In the genomic region with DNA sequence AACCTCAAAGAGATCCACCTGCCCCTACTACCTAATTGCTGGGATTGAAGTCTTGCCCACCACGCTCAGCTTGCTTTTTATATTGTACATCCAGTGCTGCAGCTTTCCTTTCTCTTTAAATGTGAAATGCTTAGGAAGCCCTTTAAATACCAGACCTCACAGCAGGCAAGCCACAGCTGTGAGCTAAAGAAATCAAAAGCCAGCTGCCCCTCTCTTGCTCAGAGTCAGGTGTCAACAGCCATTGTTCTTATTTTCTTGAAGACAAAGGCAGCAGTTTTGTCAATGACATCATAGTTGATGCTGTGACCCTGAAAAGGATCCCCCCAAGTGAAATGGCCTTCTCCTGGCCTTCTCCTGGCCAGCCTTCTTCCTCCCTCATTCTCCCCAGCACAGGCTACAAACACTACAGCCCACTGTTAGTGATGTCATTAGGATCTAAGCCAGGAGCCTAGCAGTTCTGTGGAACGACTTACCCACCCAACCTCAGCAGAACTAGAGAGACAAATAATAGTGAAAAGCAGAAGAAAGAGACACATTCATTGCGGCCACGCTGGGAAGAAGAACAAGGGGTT, we compare ENCODE assay signal across 13 mouse cellular contexts. TPM values are rescaled to one million over a fixed set of nuclear protein-coding genes. Genes with fewer than 3 reads are reported as not detected.
A peak's percentile ranks its signal among the peaks of the same experiment; 100 is the strongest.
DNase-seq lines count a peak whose midpoint lies in the region; ATAC-seq and TF ChIP-seq lines count a peak whose summit lies in the region.
"Had no signal": no experiment of that assay in that cellular context is flagged by ENCODE, and none has a peak within 500 bp of the region (broad histone marks: within the 10 kb centered on the region; RNA-seq: fewer than 3 reads in every experiment).

No protein-coding gene starts in this region.

- no peak for ATAC-seq in hindbrain, embryonic 12.5 days (ENCODE audit: low FRiP score)
- no peak for ATAC-seq in hindbrain, embryonic 14.5 days (ENCODE audit: low FRiP score)
- ATAC-seq in limb, embryonic 14.5 days (ENCODE audit: low FRiP score, low read depth), result peak; percentile 70
- ATAC-seq in inflammation-experienced regulatory T-cells, adult 6 months, result no peak
- ATAC-seq: intestine, embryonic 16.5 days had no signal

- DNase-seq in hindbrain, embryonic 14.5 days (ENCODE audit: low spot score), result no peak
- peak; percentile 73 for DNase-seq in brain, adult 2 months (ENCODE audit: low read depth, low spot score)
- peak; percentile 69 for DNase-seq in limb, embryonic 14.5 days (ENCODE audit: low spot score)
- peak; percentile 34 for DNase-seq in thymus, adult 2 months
- DNase-seq in ovary, postnatal 36 days (ENCODE audit: low spot score), result no peak
- no peak for DNase-seq in right cerebral cortex, postnatal 36 days (ENCODE audit: low spot score in 2 of 2)
- DNase-seq: cerebellum, adult 11 months; right cerebral cortex, postnatal 25 days had no signal

- no peak overlapping the region for H3K4me3 ChIP-seq in hindbrain, embryonic 12.5 days
- no peak overlapping the region for H3K4me3 ChIP-seq in hindbrain, embryonic 14.5 days (replicated peaks; ENCODE audit: low read length)
- H3K4me3 ChIP-seq in limb, embryonic 14.5 days (replicated peaks; ENCODE audit: low read length), result no peak overlapping the region
- no peak overlapping the region for H3K4me3 ChIP-seq in thymus, adult 2 months (ENCODE audit: control insufficient read depth, insufficient read depth, low read length)
- H3K4me3 ChIP-seq: erythroblast, embryonic 14.5 days had no signal

- 34% methylated on average over 4 of the region's 4 CpGs for WGBS in hindbrain, embryonic 12.5 days
- 37% methylated on average over 4 of the region's 4 CpGs for WGBS in hindbrain, embryonic 14.5 days
- WGBS in limb, embryonic 14.5 days, result 48% methylated on average over 4 of the region's 4 CpGs
- WGBS in thymus, adult 2 months, result 39% methylated on average over 4 of the region's 4 CpGs

- peaks cover 1% of the 10 kb centered on the region for H3K27me3 ChIP-seq in hindbrain, embryonic 12.5 days
- no peaks in the 10 kb centered on the region for H3K27me3 ChIP-seq in hindbrain, embryonic 14.5 days (ENCODE audit: control insufficient read depth, insufficient read depth, low read length)
- no peaks in the 10 kb centered on the region for H3K27me3 ChIP-seq in limb, embryonic 14.5 days (ENCODE audit: control insufficient read depth, insufficient read depth, low read length)
- no peaks in the 10 kb centered on the region for H3K27me3 ChIP-seq in thymus, adult 2 months (ENCODE audit: control insufficient read depth, insufficient read depth, low read length)

- no peak for TF ChIP-seq CTCF in thymus, adult 2 months (IDR thresholded peaks at IDR 0.05; ENCODE audit: borderline replicate concordance, control insufficient read depth, extremely low read depth, insufficient read depth, low read length, poor library complexity)

- peak overlapping the region; percentile 56 for H3K27ac ChIP-seq in hindbrain, embryonic 12.5 days
- H3K27ac ChIP-seq in hindbrain, embryonic 14.5 days, result no peak overlapping the region
- no peak overlapping the region for H3K27ac ChIP-seq in limb, embryonic 14.5 days (replicated peaks; ENCODE audit: low read depth, low read length)
- H3K27ac ChIP-seq in thymus, adult 2 months (ENCODE audit: control insufficient read depth, insufficient read depth, low read length), result peak overlapping the region; percentile 84
- H3K27ac ChIP-seq: liver, embryonic 14.5 days had no signal

- no peak overlapping the region for H3K4me2 ChIP-seq in hindbrain, embryonic 12.5 days (replicated peaks)
- H3K4me2 ChIP-seq in hindbrain, embryonic 14.5 days (replicated peaks), result no peak overlapping the region
- no peak overlapping the region for H3K4me2 ChIP-seq in limb, embryonic 14.5 days (replicated peaks; ENCODE audit: low read depth, low read length, severe bottlenecking)

- TF ChIP-seq POLR2A in limb, embryonic 14.5 days (IDR thresholded peaks at IDR 0.05; ENCODE audit: borderline replicate concordance, extremely low read depth, insufficient read depth, insufficient read length), result no peak
- TF ChIP-seq POLR2A in thymus, adult 2 months (IDR thresholded peaks at IDR 0.05; ENCODE audit: control insufficient read depth, extremely low read depth, insufficient read depth, low read length, poor library complexity), result no peak

- H3K36me3 ChIP-seq in hindbrain, embryonic 12.5 days, result no peaks in the 10 kb centered on the region
- no peaks in the 10 kb centered on the region for H3K36me3 ChIP-seq in hindbrain, embryonic 14.5 days (replicated peaks; ENCODE audit: control insufficient read depth, insufficient read depth)
- H3K36me3 ChIP-seq in limb, embryonic 14.5 days (ENCODE audit: control insufficient read depth, insufficient read depth, low read length), result no peaks in the 10 kb centered on the region
- no peaks in the 10 kb centered on the region for H3K36me3 ChIP-seq in thymus, adult 2 months (ENCODE audit: control insufficient read depth, insufficient read depth, low read length)

- peaks cover 40% of the 10 kb centered on the region for H3K4me1 ChIP-seq in hindbrain, embryonic 12.5 days
- peaks cover 27% of the 10 kb centered on the region for H3K4me1 ChIP-seq in hindbrain, embryonic 14.5 days (replicated peaks; ENCODE audit: control insufficient read depth, insufficient read depth, low read length)
- H3K4me1 ChIP-seq in limb, embryonic 14.5 days (ENCODE audit: control insufficient read depth, insufficient read depth, low read length), result peaks cover 36% of the 10 kb centered on the region
- H3K4me1 ChIP-seq in thymus, adult 2 months (replicated peaks; ENCODE audit: control insufficient read depth, insufficient read depth, low read length), result peaks cover 42% of the 10 kb centered on the region

- no peaks in the 10 kb centered on the region for H3K9me3 ChIP-seq in hindbrain, embryonic 12.5 days (replicated peaks)
- H3K9me3 ChIP-seq in hindbrain, embryonic 14.5 days (ENCODE audit: control insufficient read depth, low read length), result no peaks in the 10 kb centered on the region
- no peaks in the 10 kb centered on the region for H3K9me3 ChIP-seq in limb, embryonic 14.5 days (ENCODE audit: control insufficient read depth, low read length)

- no peak overlapping the region for H3K9ac ChIP-seq in hindbrain, embryonic 12.5 days
- H3K9ac ChIP-seq in hindbrain, embryonic 14.5 days, result no peak overlapping the region
- no peak overlapping the region for H3K9ac ChIP-seq in limb, embryonic 14.5 days (ENCODE audit: low read depth, low read length, severe bottlenecking)
- H3K9ac ChIP-seq: liver, embryonic 14.5 days had no signal

RNA-seq across cellular contexts. Expression of a gene that starts 20.7 kb away (rescaled TPM):
- polyA plus RNA-seq in hindbrain, embryonic 12.5 days (2016; fragmentation: Nextera tagmentation; extraction: Ambion mirVana), result 13.4 and 15.8 TPM in 2 replicates
- polyA plus RNA-seq in hindbrain, embryonic 14.5 days (2014; fragmentation: Nextera tagmentation; extraction: Ambion mirVana), result 18.2 and 18.5 TPM in 2 replicates
- polyA plus RNA-seq in limb, embryonic 14.5 days (2012; rRNA removed), result 13.0 and 20.2 TPM in 2 replicates
- polyA plus RNA-seq in limb, embryonic 14.5 days (2014; fragmentation: Nextera tagmentation; extraction: Ambion mirVana), result 19.6 and 19.7 TPM in 2 replicates
- polyA plus RNA-seq in thymus, adult 2 months (2012; rRNA removed), result 69.4 and 78.0 TPM in 2 replicates
- polyA plus RNA-seq in inflammation-experienced regulatory T-cells, adult 6 months (2017; shearing (Covaris generic)), result 10 to 100 TPM; 46.9 to 77.2 (median 63.8) TPM

Comparison
In these comparisons a context has a peak if more than half of its experiments do, and no peak if none do; other contexts are left out.
1. H3K27ac ChIP-seq: peak in hindbrain, embryonic 12.5 days (single experiment) and thymus, adult 2 months (single experiment); none in hindbrain, embryonic 14.5 days (single experiment) and limb, embryonic 14.5 days (single experiment).
2. DNase-seq: peak in brain, adult 2 months (single experiment), limb, embryonic 14.5 days (single experiment) and thymus, adult 2 months (single experiment); none in hindbrain, embryonic 14.5 days (single experiment), ovary, postnatal 36 days (single experiment) and right cerebral cortex, postnatal 36 days (0 of 2).